Mouse (Mus musculus) lung, postnatal 4 days (tissue): Measurements from ENCODE around the gene Gga3.

Experiments used
- DNase-seq, 2 experiments: peaks; one replicate each; pipeline ENCODE4 v3.0.0; 2021

Gga3 gene

GRCm38 (mm10) chr11:115603476-115604303 lies at the start of gene Gga3, which contains the start of gene Mrps7:
Gga3 (minus strand) TSS chr11:115604051.
Mrps7 (plus strand) TSS chr11:115603925.
- DNase-seq: peak; percentile 95 to 96

- no peak for DNase-seq
These were observed 49.3 kb upstream of the Gga3 start for GRCm38 (mm10) chr11:115653194-115653593.

- no peak for DNase-seq
These were observed 47.8 kb upstream of the Gga3 start for GRCm38 (mm10) chr11:115651680-115652079.

DNA sequence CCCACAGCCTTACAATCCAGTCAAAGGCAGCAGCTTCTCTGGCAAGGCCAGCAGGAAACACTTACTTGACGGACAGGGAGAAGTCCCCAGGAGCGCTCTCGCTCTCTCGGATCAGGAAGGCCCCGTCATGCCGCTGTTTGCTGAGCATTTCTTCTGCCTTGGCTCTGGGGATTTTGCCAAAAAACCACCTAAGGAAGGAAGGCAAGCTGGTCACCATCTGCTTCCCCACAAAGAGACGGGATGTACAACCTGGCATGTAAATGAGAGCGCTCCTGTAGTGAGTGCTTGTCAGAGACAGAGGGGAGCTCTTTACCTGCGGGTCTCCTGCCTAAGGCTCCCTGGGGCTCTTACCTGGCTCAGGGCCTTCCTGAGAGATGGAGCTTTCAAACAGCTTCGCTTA lies 45.9 kb upstream of the Gga3 start:
- DNase-seq: no peak

DNA sequence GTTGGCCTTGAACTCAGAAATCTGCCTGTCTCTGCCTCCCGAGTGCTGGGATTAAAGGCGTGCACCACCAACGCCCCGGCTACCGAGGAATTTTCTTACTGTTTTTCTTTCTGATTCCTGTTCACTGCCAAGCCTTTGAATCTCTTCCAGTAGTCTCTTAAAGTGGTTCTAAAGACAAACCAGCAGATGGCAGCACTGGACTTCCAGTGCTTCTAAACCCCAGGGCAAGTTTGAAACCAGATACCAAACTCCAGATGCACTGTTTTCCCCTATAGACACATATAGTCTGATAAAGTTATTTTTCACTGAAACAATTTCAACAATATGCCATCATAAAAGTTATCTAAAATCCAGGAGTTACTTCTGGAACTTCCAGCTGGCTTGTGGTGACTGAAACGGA lies 43.6 kb upstream of the Gga3 start:
- peak in 1 of 2 experiments; percentile 68 for DNase-seq

GRCm38 (mm10) chr11:115646439-115646838 lies 42.6 kb upstream of the Gga3 start:
- DNase-seq: no peak

- peak in 1 of 2 experiments; percentile 56 for DNase-seq
These were observed 41.6 kb upstream of the Gga3 start for GRCm38 (mm10) chr11:115645498-115645897.

- DNase-seq: no peak
These were observed 40.5 kb upstream of the Gga3 start for GRCm38 (mm10) chr11:115644308-115644707.

GRCm38 (mm10) chr11:115643265-115643664 lies 39.4 kb upstream of the Gga3 start:
- no peak for DNase-seq

DNA sequence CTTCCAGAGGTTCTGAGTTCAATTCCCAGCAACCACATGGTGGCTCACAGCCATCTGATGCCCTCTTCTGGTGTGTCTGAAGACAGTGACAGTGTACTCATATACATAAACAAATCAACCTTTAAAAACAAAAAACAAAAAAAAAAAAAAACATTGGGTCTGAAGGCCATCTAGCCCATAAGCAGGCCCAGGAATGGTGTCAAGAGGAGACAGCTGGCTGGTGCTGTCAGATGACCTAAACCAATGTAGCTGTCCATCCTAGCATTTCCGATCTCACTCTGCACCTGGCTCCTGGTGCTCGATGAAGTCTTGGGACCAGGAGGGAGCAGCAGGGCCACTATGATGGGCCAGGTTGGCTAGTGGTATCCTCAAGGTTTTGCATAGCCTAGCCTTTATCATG lies 38.9 kb upstream of the Gga3 start:
- no peak for DNase-seq

DNA sequence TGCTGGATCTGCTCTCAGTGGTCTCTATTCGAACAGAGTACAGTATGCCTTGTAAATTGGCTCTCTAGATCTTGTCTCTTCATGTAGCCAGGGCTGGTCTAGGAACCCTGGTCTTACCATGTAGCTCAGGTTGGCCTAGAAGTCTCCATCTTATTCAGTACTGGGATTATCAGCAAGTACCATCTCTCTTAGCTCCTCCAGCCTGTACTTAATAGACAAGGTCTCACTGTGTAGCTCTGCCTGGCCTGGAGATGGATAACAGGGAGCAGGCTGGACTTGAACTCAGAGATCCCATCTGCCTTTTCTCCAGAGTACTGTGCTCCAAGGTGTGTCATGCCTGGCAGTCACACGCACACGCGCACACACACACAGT lies 37.8 kb upstream of the Gga3 start:
- no peak for DNase-seq

GRCm38 (mm10) chr11:115640978-115641663 lies 37.3 kb upstream of the Gga3 start:
- peak in 1 of 2 experiments; percentile 17 for DNase-seq

GRCm38 (mm10) chr11:115640311-115640828 lies 36.5 kb upstream of the Gga3 start:
- no peak for DNase-seq

DNA sequence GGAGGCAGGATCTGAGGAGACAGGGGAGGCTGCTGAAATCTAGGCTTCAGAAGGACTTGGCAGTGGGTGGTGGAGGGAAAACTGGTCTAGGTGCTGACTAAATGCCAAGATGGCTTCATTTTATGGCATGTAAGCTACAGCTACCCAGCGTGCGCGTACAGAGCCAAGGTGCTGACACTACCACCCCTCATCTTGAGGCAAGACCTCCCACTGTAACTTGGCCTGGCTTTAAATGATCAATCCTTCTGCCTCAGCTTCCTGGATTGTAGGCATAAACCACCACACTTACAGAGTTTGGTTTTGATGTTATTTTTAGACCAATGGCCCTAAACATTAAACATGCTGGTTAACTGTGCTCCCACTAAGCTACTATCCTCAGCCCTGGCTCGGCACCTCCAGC lies 35.7 kb upstream of the Gga3 start:
- DNase-seq: no peak

DNA sequence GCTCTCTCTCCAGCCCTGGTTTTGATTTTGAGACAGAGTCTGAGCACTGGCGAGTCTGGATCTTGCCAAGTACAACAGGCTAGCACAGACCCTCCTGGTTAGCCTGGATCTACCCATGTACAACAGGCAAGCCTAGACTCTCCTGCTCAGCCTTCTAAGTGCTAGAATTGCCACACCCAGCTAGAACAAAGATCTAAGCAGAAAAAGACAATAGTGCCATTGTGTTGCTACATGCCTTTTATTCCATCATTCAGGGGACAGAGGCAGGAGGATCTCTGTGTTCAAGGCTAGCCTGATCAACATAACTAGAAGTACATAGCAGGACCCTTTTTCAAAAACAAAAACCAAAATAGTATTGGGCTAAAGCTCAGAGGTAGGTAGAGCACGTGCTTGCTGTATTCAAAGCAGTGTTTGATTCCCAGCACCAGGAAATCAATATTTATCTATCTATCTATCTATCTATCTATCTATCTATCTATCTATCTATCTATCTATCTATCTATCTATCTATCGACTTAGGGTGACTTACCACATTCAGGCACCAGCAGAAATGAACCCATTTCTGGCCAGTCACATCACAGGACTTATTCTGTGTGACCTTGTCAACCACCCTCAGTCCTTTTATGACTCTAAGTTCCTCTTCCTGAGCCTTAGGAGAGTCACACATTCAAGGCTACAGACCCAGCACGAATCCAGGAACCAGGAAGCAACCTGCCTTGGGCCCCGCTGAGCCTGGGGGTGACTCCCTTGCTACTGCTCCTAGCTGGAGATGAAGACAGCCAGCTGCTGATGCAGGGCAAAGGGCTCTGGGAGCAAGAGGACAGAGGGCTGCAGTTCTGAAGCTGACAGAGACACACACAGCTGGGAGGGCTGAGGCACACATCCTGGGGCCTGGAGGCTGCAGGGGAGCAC lies 34.9 kb upstream of the Gga3 start:
- DNase-seq: peak; percentile 39 to 77

DNA sequence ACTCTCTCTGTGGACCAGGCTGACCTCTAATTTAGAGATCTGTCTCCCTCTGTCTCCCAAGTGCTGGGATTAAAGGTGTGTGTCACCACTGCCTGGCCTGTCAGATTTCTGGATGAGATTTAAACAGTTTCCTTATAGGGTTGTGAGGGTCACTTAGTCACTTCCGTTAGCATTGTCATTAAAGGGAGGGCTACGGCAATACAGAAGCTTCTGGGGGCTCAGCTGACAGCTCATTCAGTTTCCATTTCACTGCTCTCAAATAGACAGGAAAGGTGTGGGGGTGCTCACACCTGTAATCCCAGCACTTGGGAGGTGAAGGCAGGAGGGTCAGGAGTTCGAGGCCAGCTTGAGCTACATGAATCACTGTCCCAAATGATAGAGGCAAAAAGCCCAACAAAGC lies 33.1 kb upstream of the Gga3 start:
- DNase-seq: no peak

- DNase-seq: no peak
These were observed 31.6 kb upstream of the Gga3 start for GRCm38 (mm10) chr11:115635484-115635883.

DNA sequence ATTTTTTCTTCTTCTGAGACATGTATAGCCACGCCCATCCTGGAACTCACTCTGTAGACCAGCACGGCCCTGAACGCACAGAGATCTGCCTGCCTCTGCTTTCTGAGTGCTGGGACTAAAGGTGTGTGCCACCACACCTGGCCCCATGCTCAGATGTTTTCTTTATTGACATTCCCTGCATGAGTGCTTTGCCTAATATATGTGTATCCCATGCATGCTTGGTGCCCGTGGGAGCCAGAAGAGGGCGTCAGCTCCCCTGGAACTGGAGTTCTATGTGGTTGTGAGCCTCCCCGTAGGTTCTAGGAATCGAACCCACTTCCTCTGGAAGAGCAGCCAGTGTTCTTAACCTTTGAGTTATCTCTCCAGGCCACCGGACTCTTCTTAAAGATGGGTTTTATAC lies 31.2 kb upstream of the Gga3 start:
- no peak for DNase-seq

GRCm38 (mm10) chr11:115634109-115634508 lies 30.3 kb upstream of the Gga3 start:
- DNase-seq: peak in 1 of 2 experiments; percentile 53

DNA sequence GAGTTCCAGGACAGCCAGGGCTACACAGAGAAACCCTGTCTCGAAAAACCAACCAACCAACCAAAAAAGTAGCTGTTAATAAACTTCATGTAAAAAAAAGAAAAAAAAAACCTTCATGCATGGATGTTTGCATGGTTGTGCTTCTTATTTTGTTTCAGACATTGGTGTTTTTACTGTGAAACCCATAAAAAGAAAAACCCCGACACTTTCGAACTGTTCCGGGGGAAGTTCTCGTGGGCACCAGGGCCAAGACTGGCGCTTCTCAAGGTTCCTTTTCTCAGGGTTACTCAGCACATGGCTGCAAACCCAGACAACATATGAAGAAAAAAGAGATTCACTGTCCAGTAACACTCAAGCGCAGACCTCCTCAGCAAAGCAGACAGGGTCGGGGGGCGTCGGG lies 29.0 kb upstream of the Gga3 start:
- DNase-seq: no peak

DNA sequence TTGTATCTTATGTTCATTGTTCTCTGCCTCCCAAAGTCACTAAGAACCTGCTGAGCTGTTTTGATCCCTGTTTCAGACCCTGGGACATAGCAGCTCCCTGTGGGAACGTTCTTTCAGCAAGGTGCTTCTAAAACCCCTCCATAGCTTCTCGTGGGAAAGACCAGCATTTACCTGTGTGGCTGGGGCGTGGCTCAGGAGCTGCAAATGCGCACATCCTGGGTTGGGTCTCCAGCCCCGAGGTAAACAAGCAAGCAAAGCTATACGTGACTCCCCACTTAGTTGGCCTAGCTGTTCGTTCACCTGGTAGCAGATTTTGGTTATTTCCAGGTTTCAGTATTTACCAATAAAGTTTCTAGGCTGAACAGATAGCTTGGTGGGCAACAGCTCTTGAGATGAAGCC lies 28.4 kb upstream of the Gga3 start:
- no peak for DNase-seq

- DNase-seq: peak in 1 of 2 experiments; percentile 68
These were observed 27.6 kb upstream of the Gga3 start for GRCm38 (mm10) chr11:115631505-115631890.
